Mouse (Mus musculus) myocyte (in vitro differentiated cells): ENCODE data around the gene Ccdc60.

Experiments
- CEBPB ChIP-seq: IDR thresholded peaks from 2 replicates; pipeline ENCODE4 v1.6.1; 2011; ENCODE audit warnings: mild to moderate bottlenecking, moderate library complexity; ENCODE audit not compliant: poor library complexity, insufficient read depth, severe bottlenecking
- E2F4 ChIP-seq: IDR thresholded peaks from one replicate; pipeline ENCODE4 v1.6.1; 2011; ENCODE audit warnings: mild to moderate bottlenecking, control low read depth, moderate library complexity; ENCODE audit not compliant: insufficient read depth
- MAX ChIP-seq: IDR thresholded peaks from one replicate; pipeline ENCODE4 v1.6.1; 2011; ENCODE audit warnings: low read depth, mild to moderate bottlenecking, control low read depth
- MYOD1 ChIP-seq, 3 experiments: IDR thresholded peaks; one replicate each; pipeline ENCODE4 v1.6.1; 2011; ENCODE audit warnings: control low read depth in 2 of 3, low read depth in 2 of 3, mild to moderate bottlenecking in 2 of 3, moderate library complexity in 1 of 3; ENCODE audit not compliant: insufficient read length in 2 of 3, control insufficient read depth in 1 of 3
- MYOG ChIP-seq, 3 experiments: IDR thresholded peaks; one replicate each; pipeline ENCODE4 v1.6.1; 2011; ENCODE audit warnings: control low read depth in 2 of 3, low read depth in 2 of 3, mild to moderate bottlenecking in 2 of 3; ENCODE audit not compliant: insufficient read length in 2 of 3, control insufficient read depth in 1 of 3, insufficient read depth in 1 of 3
- POLR2A ChIP-seq: IDR thresholded peaks from one replicate; pipeline ENCODE4 v1.6.1; 2011; ENCODE audit warnings: low read depth, mild to moderate bottlenecking, control low read depth, moderate library complexity; ENCODE audit not compliant: insufficient read length
- POLR2AphosphoS2 ChIP-seq: IDR thresholded peaks from one replicate; pipeline ENCODE4 v1.6.1; 2011; ENCODE audit warnings: low read depth, control low read depth; ENCODE audit not compliant: insufficient read length
- REST ChIP-seq: IDR thresholded peaks from one replicate; pipeline ENCODE4 v1.6.1; 2011; ENCODE audit warnings: mild to moderate bottlenecking, control low read depth, moderate library complexity; ENCODE audit not compliant: insufficient read depth, insufficient read length
- SRF ChIP-seq: IDR thresholded peaks from one replicate; pipeline ENCODE4 v1.6.1; 2011; ENCODE audit warnings: low read depth; ENCODE audit not compliant: control insufficient read depth, insufficient read length
- TCF12 ChIP-seq: IDR thresholded peaks from one replicate; pipeline ENCODE4 v1.6.1; 2011; ENCODE audit warnings: mild to moderate bottlenecking, control low read depth; ENCODE audit not compliant: poor library complexity, insufficient read depth, severe bottlenecking
- USF1 ChIP-seq: IDR thresholded peaks from one replicate; pipeline ENCODE4 v1.6.1; 2011; ENCODE audit warnings: low read depth, mild to moderate bottlenecking, control low read depth, moderate library complexity

DNA sequence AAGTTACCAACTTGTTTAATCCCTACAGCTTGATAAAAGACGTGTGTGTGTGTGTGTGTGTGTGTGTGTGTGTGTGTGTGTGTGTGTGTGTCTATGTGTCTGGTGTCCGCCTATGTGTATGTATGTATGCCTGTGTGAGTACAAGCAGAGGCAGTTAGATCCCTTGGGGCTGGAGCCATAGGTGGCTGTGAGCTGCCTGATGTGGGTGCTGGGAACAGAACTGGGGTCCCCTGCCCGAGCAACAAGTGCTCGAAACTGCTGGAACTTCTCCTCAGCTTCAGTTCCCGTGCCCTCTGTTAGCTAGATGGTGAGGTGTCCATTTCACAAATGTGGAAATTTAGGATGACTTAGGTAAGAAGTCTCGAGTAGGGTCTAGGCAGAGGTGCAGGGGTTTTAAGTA, 204.6 kb downstream of the Ccdc60 start:
- no peak for TF ChIP-seq SRF
- no peak for TF ChIP-seq POLR2A
- TF ChIP-seq POLR2AphosphoS2, result no peak
- TF ChIP-seq E2F4, result no peak
- TF ChIP-seq TCF12, result no peak
- no peak for TF ChIP-seq MAX
- no peak for TF ChIP-seq CEBPB
- no peak for TF ChIP-seq MYOD1 (IDR thresholded peaks at IDR 0.05; ENCODE audit: control insufficient read depth in 1 of 3, insufficient read length in 2 of 3, low read depth in 2 of 3)
- TF ChIP-seq USF1, result no peak
- TF ChIP-seq REST, result no peak
- no peak for TF ChIP-seq MYOG (IDR thresholded peaks at IDR 0.05; ENCODE audit: control insufficient read depth in 1 of 3, insufficient read depth in 1 of 3, insufficient read length in 2 of 3, low read depth in 2 of 3)
